Mouse (Mus musculus): ENCODE measurements around the gene Myo1d.

- TF ChIP-seq CTCF (IDR thresholded peaks at IDR 0.05) (no peak), EP300 (IDR thresholded peaks at IDR 0.05) (no peak)
Observed at GRCm38 (mm10) chr11:80489172-80489881, 290.5 kb downstream of the Myo1d start.
